Mouse (Mus musculus) T-cell, adult 2 months (primary cell): Measurements from ENCODE around the gene Traf2.

Source experiments
- DNase-seq: peaks from one replicate; pipeline ENCODE4 v3.0.0; 2022; ENCODE audit warnings: low spot score

Traf2 gene

GRCm38 (mm10) chr2:25541644-25542367 lies 4.9 kb downstream of the Traf2 start:
- DNase-seq: no peak

- DNase-seq: no peak
Measured at GRCm38 (mm10) chr2:25540541-25540948, 6.2 kb downstream of the Traf2 start.

GRCm38 (mm10) chr2:25536531-25536930 lies 10.2 kb downstream of the Traf2 start:
- no peak for DNase-seq

- DNase-seq: no peak
Measured at GRCm38 (mm10) chr2:25534866-25535182, 11.9 kb downstream of the Traf2 start.

- DNase-seq: peak; percentile 79
Measured at GRCm38 (mm10) chr2:25534178-25534865, 12.4 kb downstream of the Traf2 start.

GRCm38 (mm10) chr2:25533707-25534106 lies 13.0 kb downstream of the Traf2 start:
- no peak for DNase-seq

- DNase-seq: no peak
Measured at GRCm38 (mm10) chr2:25526510-25527302, 20.0 kb downstream of the Traf2 start.

- no peak for DNase-seq
Measured at GRCm38 (mm10) chr2:25509912-25510311, 36.8 kb downstream of the Traf2 start.

- DNase-seq: peak; percentile 46
Measured at GRCm38 (mm10) chr2:25506964-25507363, 39.8 kb downstream of the Traf2 start.

GRCm38 (mm10) chr2:25505860-25506259 lies 40.9 kb downstream of the Traf2 start:
- DNase-seq: no peak

GRCm38 (mm10) chr2:25505000-25505399 lies 41.7 kb downstream of the Traf2 start:
- no peak for DNase-seq

GRCm38 (mm10) chr2:25504538-25504937 lies 42.2 kb downstream of the Traf2 start:
- no peak for DNase-seq

- no peak for DNase-seq
Measured at GRCm38 (mm10) chr2:25502726-25503125, 44.0 kb downstream of the Traf2 start.

GRCm38 (mm10) chr2:25501593-25502486 lies 44.9 kb downstream of the Traf2 start, which contains the start of gene C8g:
Gene C8g (minus strand): TSS chr2:25501719.
- DNase-seq: no peak

GRCm38 (mm10) chr2:25500576-25501405 lies 45.9 kb downstream of the Traf2 start, which contains the start of gene Fbxw5:
Gene Fbxw5 (plus strand): TSS chr2:25500750.
- peak; percentile 83 for DNase-seq

- DNase-seq: no peak
Measured at GRCm38 (mm10) chr2:25500071-25500575, 46.6 kb downstream of the Traf2 start.

- no peak for DNase-seq
Measured at GRCm38 (mm10) chr2:25498622-25499478, 47.9 kb downstream of the Traf2 start.

GRCm38 (mm10) chr2:25497846-25498575 lies 48.7 kb downstream of the Traf2 start:
- no peak for DNase-seq

- no peak for DNase-seq
Measured at GRCm38 (mm10) chr2:25496462-25496861, 50.3 kb downstream of the Traf2 start.
